Mouse (Mus musculus): ENCODE measurements around the gene Cd82. TPM values are rescaled to one million over a fixed set of nuclear protein-coding genes. Genes with fewer than 3 reads are reported as not detected.

Gene Cd82
- total RNA-seq, 2 experiments from 2014 or later = 13.9 to 17.2 TPM

DNA sequence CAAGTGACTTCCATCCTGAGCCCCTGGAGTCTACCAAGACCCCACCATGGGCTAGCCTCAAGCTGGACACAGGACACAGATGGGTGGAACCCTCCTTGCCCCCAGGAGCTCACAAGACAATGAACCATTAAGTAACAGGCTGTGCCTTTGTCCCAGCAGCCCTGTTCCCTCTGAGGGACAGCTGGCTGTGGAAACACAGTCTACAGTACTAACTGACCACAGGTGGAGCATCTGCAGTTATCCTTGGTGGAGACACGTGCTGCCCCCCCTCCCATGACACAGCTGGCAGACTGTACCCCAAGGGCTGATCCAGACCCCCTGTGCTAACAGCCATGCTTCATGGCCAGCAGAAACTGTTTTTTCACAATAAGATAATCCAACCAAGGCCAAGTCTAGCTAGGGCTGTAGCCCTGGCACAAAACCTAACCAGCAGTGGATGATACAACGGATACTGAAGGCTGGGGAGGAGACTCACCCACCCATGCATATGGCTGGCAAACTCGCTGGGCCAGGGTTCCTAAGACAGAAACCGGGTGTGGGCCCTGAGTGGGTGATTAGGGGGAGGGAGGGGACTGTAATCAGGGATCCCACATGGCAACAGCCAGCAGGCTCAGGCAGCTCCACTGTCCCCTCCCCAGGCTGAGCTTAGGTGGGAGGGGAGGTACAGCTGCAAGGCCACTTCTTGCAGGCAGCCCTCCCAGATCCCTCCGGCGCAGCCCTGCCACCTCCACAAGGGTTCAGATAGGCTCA, 15.3 kb downstream of the Cd82 start:
- DNase-seq = no peak
- intact Hi-C loops (cut with DNase I) = no loop called here

DNA sequence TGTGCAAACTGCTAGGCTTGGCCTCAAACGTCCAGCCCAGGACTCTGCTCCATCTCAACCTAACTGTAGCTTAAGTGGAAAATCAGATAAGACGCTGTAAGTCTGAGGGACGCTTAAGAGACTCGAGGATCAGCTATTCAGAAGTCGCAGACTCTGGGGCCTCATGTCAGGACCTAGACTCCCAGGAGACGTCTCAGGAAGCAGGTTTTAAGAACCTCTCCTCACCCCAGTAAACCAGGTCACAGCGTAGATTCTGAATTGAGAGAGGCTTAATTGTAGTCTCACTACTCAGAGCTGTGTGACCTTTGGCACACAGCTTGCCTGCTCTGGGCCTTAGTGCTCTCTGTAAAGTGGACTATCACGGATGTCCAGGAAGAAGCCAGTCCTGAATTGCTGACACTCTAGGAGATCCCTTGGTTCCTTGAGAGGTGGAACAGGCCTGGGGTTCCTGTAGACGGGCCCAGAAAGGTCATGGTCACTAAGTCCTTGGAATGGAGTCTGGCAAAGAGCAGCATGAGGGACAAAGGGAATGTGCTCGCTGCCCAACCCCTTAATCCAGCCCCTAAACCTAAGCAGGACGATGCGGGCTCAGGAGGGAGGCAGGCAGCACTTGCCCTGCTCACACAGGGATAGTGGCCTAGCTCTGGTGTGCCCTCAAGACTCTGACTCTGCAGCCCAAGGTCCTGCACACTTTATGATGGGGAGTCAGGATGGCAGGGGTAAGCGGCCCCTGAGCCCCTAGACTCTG, 16.2 kb downstream of the Cd82 start:
- DNase-seq = no peak
- intact Hi-C loops (cut with DNase I) = no loop called here

GRCm38 (mm10) chr2:93445237-93445651, 17.7 kb downstream of the Cd82 start:
- intact Hi-C loops (cut with DNase I) = no loop called here
- no peak for DNase-seq

- no peak for DNase-seq
- intact Hi-C loops (cut with DNase I) = no loop called here
These were observed 18.7 kb downstream of the Cd82 start for GRCm38 (mm10) chr2:93444280-93444679.

DNA sequence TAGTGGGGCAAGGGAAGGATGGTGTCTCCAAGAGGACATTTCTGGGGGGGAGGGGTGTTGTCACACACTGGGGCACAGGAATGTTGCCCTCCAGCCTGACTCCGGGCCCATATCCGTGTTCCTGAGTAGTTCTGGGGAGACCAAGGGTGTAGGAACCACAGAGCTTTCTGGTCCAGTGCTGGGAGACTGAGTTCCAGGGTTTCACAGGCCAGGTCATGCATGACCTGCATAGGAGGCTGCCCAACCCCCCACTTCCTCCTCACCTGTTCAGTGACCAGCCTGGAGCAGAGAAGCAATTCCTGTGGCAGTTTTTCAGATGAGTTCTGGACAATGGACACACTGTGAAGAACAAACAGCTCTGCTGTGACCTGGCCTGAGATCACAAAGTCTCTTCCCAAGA, 19.8 kb downstream of the Cd82 start:
- intact Hi-C loops (cut with DNase I) = no loop called here
- no peak for DNase-seq

DNA sequence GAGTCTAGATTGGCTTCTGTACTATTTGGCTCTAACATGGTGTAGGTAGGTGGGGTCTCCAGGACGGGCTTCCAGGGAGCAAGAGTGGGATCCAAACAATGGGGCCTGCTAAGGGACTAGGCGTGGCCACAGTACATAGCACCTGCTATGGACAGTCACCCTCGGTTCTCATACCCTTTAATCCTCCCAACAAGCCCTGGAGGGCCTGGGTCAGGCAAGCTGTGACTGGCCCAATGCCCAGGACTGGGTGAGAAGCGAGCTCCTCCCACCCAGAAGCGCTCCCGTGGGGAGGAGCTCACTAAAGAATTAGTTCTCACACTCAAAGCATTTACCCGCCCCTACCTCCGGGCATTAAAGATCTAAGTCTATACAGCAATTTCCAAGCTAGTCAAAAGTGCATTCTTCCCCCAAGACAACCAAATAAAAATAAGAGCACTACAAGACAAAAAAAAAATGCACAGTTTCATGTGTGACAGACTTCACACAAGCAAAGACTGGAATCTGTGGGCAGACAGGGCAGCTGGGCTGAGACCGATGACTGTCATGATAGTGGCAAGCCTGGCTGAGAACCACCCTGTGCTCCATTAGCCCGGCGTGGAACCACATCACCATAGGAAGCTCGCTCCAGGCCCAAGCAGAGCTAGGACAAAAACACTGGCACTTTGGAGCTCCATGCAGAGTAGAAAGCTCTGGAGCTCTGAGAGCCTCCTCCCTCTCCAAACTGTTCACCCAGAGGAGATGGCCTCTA, 23.0 kb downstream of the Cd82 start:
- DNase-seq = peak; percentile 48 to 52

DNA sequence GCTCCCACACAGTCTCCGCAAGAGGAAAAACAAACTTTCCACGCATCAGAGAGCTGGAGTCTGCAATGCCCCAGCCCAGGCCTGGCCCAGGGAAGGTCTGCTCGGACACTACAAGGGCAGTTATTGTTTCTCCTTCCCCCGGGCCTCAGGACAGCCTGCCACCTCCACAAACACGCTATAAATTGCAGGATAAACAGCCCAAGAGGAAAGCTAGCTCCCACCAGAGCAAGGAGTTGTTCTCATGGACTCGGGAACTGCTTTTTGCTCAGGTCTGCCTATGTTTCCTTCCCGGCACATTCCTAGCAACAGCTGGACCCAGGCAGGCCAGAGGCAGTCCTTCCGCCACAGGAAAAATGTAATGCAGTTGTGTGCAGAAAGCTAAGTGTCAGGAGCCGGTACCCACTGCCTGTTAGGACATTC, 23.6 kb downstream of the Cd82 start:
- no peak for DNase-seq
- intact Hi-C loops (cut with DNase I) = no loop called here

More for the DNA sequence above, 23.0 kb downstream of the Cd82 start:
- intact Hi-C loops (cut with DNase I) = no loop called here

GRCm38 (mm10) chr2:93438335-93438734, 24.6 kb downstream of the Cd82 start:
- intact Hi-C loops (cut with DNase I) = no loop called here
- no peak for DNase-seq

GRCm38 (mm10) chr2:93435577-93435976, 27.4 kb downstream of the Cd82 start:
- no peak for DNase-seq
- intact Hi-C loops (cut with DNase I) = no loop called here

- intact Hi-C loops (cut with DNase I) = no loop called here
- DNase-seq = no peak
These were observed 28.0 kb downstream of the Cd82 start for GRCm38 (mm10) chr2:93434896-93435295.

- intact Hi-C loops (cut with DNase I) = no loop called here
- DNase-seq = no peak
These were observed 29.4 kb downstream of the Cd82 start for GRCm38 (mm10) chr2:93433543-93433942.

DNA sequence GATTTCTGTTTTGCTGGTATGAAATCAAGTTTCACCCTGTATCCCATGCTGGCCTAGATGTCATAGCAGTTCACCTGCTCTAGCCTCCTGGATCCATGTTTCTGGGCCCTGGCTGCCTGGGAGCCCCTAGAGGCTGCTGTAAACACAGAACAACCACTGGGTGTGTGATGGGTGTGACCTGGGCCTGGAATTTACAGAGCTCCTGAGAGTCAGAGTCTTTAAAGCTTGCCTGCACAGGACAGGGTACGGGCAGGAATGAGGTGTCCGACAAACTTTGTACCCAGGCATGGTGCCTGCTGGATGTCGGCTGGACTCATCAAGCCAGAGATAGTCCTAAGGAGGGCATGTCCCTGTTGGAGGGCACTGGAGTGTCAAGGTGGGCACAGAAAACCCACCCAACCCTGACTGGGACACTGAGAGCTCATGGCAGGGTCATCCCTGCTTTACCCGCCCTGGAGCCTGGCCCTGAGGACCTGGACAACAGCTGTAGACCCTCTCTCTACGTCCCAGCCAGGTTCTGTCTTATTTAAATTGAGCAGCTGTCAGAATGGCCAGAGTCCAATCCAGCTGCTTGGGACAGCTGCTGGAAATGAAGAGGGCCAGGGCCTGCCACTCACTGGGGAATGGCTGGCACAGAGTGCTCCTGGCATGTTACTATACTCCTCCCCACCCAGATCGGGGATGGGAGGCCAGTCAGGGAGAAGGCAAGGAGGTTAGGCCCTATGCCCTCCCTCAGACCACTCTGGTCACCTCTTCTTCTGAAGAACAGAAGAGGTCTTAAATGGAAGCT, 30.1 kb downstream of the Cd82 start:
- intact Hi-C loops (cut with DNase I) = no loop called here
- peak; percentile 39 to 48 for DNase-seq

GRCm38 (mm10) chr2:93431575-93432325, 31.2 kb downstream of the Cd82 start:
- intact Hi-C loops (cut with DNase I) = no loop called here
- no peak for DNase-seq

GRCm38 (mm10) chr2:93430993-93431392, 31.9 kb downstream of the Cd82 start:
- intact Hi-C loops (cut with DNase I) = no loop called here
- no peak for DNase-seq

DNA sequence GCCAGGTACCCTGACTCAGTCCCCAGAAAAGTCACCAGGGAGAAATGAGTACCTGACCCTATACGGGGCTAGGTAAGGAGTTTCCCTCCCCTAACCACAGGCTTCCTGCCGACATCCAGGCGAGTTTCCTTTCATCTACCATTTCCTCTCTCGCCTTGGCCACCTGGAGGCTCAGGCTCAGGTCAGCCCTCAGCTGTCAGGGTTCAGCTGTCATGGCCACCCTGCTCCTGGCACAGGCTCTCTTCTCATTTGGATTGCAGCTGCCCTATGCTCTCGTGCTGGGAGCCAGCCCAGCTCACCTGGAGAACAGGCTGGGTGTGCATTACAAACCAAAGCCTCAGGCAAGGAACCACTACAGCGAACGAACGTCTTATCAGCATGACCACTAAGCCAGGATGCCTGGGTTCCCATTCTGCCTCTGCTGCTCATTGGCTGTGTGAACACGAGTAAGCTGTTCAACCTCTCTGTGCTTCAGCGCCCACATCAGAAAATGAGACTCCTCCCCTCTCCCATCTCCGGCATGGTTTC, 34.9 kb downstream of the Cd82 start:
- no peak for DNase-seq
- intact Hi-C loops (cut with DNase I) = loop anchor here (5.0 kb wide), 1 partner anchor 359 kb away; no protein-coding TSS in a partner anchor

DNA sequence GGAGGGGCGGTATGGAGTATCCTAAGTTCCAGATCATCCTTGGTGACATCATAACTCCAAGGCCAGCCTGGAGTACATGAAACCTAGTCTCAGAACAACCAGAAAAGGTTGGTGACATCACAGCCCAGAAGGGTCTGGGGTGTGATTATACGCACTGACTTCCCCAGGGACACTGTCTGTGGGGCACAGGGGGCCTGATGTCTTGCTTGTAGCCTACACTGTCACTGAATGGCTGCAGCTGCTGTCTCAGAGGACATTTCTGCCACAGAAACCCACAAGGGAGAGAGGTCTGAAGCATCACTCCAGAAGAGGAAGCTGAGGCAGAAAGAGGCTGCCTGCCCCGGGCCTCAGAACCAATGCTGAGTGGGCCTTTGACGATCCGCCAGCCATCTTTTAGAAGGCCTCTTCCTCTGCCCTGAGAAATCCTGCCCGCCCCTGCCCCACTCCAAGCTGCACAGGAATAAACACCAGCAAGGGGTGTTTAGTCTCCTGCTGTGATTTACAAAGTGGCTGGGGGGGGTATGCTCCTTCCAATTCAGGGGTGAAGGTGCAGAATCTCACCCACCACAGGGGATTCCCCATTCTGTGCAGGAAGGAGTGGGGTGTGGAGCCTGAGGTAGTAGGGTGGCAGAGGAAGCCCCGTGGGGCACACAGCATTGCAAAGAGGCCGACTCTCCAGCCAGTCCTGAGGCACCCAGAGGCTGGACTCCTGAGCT, 35.8 kb downstream of the Cd82 start:
- intact Hi-C loops (cut with DNase I) = loop anchor here (5.0 kb wide), 1 partner anchor 360 kb away; no protein-coding TSS in a partner anchor
- no peak for DNase-seq

- DNase-seq = no peak
- intact Hi-C loops (cut with DNase I) = loop anchor here (5.0 kb wide), 1 partner anchor 361 kb away; no protein-coding TSS in a partner anchor
These were observed 37.1 kb downstream of the Cd82 start for GRCm38 (mm10) chr2:93425810-93426209.

DNA sequence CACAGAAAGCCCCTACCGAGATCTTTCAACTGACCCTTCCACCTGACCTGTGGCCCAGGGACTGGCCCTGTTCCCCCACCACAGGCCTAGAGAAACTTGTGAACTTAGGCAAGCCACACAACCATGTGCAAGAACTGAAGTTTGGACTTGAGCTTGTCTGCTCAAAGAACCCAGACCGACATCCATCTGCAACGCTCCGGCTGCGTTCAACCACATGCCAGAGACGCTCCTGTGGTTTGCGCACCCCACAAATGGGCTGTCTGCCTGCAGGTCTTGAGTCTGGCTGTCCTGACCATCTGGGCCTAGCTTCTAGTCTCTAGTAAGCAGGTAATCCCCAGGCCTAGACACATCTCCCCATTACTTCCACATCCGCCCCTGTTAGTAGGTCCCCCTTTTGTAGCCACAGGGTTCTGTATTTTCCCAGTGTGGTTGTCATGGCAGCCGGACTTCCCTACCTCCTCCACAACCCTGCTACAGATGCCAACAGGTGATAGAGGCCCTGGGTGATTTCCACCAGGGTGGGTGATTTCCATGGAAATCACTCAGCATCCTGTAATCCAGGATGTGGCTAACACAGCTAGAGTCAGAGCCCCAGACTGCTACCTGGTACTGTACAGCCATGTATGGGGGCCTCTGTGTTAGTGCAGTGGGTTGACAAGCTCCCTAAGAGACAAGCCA, 38.5 kb downstream of the Cd82 start:
- intact Hi-C loops (cut with DNase I) = loop anchor here (5.0 kb wide), 1 partner anchor 238 kb away; no protein-coding TSS in a partner anchor
- no peak for DNase-seq

Data from heart, postnatal 10 days (tissue).